Mouse (Mus musculus) urinary bladder, postnatal 25 days (tissue): ENCODE data around the gene Ly86.

Source experiments
- DNase-seq: peaks from one replicate; pipeline ENCODE4 v3.0.0; 2022; ENCODE audit warnings: low spot score

Ly86 gene

DNA sequence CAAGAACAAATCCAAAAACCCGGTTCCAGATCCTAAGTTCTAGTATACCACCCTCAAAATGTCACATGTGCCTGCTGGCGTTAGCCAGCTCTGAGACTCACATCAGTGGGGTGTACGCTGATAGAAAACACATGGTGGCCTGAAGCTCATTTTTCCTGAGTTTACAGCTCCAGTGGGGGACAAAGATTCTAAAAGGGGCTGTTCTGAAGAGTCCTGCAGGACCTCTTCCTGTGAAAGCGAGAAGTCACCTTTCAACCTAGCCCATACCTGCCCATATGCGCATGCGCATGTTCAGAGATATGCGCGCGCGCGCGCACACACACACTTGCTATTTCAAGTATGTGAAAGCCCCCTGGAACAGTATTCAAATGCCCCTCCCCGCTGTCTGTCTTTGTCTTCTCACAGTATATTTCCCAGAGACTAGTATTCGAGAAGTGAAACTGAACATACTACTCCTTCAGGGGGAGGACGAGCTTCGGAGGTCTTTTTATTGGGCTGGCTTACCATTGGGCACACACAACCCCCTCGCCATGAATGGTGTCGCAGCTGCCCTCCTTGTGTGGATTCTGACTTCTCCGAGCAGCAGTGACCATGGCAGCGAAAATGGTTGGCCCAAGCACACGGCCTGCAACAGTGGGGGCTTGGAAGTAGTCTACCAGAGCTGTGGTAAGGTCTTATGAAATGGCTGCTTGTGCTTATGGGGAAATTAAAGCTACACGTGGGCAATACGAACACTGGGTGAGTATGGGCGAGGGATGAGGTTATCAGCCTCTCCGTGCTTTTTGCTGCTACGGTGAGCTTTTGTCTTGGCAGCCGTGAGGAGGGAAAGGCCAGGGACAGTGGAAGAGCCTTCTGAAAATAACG lies at the start of gene Ly86:
Gene Ly86, plus strand, starts transcription at position 300 of the 864 bp plus-strand sequence.
- DNase-seq = no peak

DNA sequence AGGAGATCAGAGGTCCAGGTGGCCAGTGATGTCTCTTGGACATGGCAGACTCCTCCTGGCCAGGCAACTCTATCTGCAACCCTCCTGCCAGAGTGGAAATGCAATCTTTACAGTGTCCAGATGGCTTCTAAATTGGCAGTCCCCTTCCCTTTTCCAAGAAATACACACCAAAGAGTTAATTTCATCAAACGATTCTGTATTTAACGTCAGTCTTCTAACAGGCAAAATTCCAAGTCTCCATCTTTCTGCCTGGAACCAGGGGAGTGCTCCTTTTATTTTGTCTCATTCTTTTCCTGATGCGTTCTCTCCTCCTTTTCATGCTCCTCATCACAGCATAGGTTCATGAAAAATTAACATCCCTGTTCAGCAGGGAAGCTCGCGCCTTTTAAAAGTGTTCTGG lies 47.1 kb upstream of the Ly86 start:
- DNase-seq = no peak

DNA sequence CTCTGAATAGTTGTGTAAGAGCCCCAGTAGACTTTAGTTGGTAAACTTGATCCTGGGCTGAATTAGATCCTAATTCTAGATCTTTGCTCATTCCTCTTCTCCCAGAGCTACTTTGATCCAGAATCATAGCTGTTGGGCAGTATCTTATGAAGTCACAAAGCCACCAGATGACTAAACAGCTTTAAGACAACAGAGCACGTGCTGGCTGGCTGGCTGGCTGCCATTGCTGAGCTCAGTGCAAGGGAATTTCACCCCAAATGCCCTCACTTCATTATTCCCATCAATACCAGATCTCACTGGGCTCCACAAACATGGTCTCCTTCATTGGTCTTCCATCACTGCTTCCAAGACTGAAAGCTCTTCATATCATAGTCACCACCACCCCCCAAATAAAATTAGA lies 46.2 kb upstream of the Ly86 start:
- DNase-seq = no peak

DNA sequence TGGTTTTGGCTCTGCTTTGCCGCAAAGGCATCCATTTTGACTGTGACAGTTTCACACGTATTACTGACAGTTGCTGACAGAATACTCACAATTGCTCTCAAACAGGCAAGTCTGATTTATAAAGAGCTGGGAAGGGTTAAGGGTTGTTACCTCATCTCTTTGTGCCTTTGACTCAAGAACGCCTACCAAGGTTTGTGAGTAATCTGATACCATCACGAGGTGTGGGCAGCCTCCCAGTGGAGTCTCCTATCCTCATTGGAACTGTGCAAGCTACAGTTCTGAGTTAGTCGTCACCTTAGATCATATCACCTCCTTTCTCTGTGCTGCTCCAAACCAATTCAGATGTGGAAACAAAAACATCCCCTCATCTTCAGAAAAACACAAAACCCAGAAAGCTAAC lies 42.1 kb upstream of the Ly86 start:
- no peak for DNase-seq

DNA sequence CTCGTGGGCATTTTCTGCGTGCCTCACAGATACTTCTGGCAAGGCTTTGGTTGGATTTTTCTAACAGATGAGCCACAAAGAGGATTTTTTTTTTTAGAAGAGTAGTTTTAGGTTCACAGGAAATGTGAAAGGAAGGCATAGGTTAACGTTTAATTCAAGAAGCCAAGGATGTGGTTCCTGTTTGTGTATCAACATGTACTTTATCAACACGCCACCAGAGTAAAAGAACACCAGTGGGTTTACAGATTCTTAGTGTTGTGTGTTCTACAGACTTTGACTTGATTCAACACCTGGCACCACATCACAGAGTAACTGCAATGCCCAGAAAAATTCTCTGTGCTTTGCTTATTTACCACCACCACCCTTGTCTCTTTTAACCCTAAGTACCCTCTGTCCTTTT lies 37.0 kb upstream of the Ly86 start:
- no peak for DNase-seq

DNA sequence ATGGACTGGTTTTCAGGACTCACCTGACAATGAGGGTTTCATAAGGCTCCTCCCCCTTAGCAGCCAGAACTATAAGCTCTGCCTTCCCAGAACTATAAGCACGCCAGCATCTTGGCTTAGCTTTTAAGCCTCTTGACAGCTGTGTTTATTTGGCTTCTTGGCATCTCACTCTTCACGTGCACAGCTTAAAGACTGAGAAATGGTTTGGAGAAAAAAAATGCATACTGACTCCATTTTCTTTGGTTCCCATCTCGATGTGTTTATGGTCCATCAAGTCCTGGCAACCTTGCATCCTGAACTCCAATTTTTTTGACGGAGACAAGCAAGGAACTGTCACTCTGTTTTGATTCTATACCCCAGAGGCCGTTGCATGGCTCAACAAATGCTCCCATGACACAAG lies 35.7 kb upstream of the Ly86 start:
- DNase-seq = no peak

DNA sequence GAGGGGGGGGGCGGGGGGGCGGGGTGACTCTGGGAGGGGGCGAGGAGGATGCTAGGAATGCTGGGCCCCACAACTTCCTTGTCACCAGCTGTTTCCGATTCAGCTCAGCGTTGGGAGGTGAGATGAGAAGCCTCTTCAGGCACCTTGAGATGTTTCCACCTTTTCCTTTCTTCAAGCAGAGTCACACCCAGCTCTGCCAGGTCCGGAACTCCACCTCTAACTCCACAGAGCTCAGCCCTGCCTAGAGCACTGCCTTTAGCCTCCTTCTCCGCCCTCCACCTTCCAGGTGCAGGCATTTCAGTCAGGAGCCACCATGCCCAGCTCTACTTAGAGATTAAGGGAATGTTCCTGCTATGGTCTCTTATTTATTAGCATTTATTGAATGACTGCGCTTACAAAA lies 34.7 kb upstream of the Ly86 start:
- no peak for DNase-seq

DNA sequence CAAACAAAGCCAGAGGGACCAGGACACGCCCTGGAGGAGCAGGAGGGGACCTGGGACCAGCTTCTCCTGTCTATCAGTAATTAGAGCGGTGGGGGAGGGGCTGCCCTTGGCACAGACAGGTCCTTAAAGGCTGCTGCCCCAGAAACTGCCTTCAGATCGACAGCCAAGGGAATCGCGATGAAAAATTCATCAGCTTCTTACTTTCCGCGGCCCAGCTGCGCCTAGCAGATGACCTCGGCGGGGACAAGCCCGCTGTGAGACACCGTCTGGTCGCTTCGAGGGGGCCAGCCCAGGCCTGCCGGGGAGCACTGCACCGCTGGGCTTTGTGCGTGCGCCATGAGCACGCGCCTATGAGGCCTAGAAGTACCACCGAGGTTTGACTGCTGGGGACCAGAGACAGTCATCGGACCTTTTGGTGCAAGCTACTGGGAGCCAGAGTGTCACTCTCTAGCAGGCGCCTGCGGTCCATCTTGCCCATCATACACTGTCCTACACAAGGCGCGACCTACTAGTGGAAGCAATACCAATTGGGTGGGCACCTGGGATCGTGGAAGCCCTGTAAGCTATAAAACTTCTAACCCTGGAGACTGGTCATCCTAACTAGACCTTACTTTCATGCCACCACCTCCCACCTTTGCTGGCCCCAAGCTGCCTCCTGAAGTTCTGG lies 33.3 kb upstream of the Ly86 start:
- no peak for DNase-seq

DNA sequence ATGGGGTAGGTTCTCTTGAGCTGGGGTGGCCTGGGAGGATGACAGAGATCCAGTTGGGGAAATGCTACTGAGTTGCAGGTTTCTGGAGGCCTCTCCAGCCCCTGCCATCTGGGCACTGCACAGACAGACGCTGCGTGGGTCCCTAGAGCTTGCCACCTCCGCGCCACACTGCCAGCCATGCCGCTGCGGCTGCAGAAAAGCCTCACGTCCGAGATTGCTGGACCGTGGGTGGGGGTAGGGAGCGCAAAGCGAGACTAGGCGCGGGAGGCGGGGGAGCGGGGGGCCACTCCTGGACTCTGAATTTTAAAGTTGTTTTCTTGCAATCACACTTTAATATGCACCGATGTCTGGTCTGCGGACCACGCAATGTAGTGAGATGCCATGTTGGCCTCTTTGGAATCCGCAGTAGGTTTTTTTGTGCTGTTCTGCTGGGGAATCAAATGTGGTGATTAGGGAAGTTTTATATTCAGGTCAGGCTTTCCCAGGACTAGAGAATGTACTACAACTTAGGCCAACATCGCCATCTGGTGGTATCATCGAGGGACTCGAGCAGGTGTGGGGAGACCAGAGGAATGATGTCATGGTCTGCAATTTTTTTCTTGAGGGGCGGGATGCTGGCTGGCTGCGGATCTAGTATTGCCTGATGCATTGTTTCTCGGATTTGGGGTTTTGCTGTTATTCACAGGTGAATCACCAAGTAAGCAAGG lies 32.6 kb upstream of the Ly86 start:
- peak; percentile 84 for DNase-seq

DNA sequence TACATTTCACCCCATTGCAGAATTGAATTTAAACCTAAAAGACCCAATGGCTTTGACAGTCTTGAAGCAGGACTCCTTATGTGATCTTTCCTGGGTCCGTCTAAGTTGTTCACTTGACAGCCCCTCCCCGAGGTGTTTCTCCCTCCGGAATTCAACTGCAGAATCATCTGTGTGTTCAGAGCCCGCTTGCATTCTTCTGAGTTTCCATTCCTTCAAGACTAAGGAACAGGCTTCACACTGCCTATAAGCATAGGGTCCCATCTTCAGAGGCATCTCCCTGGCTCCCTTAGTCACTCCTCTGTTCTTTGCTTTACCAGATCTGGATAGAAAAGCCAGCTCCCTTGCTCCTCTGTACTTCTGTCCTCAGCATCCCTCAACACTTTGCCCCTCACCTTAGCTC lies 32.1 kb upstream of the Ly86 start:
- no peak for DNase-seq

DNA sequence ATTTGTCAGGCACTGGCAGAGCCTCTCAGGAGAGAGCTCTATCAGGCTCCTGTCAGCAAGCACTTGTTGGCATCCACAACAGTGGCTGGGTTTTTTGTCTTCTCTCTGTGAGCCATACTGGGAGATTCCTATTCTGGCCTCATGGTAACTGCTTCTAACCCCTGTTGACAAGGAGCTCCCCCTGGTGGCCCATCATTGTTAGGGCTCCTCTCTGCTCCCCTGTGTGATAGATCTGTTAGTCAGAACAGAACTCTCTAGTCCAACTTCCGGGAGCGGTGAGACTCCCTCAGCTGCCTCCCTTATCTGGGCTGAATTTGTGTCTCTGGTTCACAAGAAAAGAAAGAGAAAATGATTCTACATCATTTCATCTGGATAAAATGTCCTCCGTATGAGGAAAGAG lies 19.5 kb upstream of the Ly86 start:
- DNase-seq = peak; percentile 60

DNA sequence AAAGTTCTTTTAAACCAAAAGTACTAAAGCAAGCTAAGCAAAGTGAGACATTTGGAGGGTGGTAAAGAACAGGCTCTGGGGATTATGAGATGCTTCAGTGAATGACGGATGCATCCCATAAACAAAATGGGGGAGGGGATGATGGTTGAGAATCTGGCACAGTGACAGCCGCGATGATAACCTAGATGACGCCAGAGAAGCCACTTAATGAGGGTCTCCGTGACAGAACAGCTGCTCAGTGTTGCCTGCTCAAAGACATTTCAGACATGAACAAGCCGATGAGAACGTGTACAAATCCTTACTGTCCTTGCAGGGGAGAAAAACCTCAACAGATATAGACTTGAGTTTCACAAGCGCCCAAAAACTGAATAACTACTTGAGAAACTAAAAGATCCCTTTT lies 15.3 kb upstream of the Ly86 start:
- DNase-seq = no peak

DNA sequence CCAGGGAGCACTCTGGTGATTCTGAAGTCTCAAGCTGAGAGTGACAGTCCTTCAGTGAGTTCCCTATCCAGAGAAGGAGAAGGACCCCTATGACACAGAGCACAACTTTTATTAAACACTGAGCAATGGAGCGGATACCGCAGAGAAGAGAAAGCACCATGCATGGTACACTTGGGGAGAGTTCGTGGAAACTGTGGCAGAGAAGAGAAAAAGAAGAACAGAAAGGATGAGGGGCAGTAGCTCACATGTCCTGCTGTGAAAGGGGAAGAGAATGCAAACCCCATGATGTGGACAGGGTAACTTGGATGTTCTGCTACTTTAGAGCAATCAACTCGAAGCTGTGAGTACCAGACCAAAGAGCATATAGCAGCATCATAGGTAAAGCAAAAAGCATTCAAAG lies 14.0 kb upstream of the Ly86 start:
- no peak for DNase-seq

DNA sequence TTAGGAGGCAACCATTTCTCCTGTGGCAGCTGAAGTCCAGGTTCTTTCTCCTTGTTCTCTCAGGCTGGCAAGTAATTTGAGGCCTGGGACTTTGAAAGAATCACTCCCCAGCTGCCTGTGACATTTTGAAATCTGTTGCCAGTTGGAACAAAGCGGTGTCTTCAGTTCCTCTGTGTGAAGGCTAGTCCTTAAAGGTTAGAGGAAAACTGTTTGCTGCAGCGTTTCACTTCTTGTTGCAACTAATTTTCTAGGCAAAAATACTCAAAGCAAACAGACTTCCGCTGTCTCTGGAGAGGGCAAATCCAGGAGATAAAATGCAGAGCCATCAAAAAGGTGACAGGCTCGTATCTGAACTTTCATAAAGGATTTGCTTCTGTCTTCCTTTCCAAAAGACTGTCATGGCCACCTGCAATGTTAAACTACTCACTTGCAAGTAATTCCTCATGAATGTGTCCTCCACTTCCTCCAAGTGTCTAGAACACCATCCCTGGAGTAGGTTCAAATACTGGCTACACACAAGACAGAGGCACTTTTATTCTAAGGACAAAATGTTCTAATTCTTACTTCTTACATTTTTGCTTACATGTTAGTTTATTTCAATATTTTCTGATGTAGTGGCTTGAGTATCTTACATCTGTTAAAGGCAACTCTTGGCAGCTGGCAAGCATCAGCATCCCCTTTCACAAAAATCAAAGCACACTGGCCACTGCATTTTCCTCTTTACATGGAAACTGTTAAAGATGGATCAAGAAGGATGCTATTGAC lies 12.0 kb upstream of the Ly86 start:
- no peak for DNase-seq

DNA sequence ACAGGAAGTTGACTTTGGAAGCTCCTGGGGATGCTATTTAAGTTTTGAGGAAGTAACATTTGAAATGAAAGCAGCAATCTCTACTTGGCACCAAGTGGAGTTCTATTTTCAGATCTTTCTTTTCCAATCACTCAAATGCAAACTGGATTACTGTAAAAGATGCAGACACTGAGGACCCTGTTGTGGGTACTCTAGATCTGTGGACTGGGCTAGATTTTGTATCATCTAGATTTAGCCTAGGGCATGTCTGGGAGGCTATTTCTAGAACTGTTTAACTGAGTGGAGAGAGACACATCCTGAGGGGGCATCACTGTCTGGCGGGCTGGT lies 11.5 kb upstream of the Ly86 start:
- no peak for DNase-seq

DNA sequence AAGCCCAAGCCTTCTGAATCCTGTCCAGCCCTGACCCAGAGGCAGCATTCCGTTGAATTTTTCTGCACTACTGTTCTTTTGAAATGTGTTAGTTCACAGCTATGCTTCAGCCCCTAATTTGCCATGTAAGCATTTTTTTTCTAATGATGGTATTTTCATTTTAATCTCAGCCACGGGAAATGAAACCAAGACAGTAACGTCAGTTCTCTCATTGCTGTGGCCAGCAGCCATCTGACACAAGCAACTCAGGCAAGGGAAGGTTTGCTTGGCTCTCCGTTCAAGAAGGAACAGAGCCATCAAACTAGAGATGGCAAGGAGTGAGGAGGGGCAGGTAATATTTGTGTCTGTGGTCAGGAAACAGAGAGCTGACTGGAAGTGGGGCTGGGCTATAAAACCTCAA lies 7.7 kb upstream of the Ly86 start:
- DNase-seq = no peak

DNA sequence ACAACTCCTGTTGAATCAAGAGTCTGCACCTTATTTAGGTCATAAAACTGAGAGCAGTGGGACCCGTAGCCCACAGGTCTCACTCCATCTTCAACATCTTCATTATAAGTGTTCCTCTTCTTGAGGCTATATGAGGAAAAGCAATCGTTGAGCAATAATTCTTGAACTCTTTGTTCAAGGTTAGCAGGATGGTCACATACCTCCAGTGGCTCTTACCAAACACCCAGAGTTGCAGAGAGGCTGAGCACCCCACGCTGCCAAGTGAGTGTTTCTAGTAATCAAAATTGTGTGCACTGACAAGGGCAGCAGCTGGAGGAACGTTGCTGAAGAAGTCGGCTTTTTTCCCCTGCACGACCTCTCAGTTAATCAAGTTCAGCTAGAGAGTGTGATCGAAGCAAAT lies 7.1 kb upstream of the Ly86 start:
- no peak for DNase-seq

DNA sequence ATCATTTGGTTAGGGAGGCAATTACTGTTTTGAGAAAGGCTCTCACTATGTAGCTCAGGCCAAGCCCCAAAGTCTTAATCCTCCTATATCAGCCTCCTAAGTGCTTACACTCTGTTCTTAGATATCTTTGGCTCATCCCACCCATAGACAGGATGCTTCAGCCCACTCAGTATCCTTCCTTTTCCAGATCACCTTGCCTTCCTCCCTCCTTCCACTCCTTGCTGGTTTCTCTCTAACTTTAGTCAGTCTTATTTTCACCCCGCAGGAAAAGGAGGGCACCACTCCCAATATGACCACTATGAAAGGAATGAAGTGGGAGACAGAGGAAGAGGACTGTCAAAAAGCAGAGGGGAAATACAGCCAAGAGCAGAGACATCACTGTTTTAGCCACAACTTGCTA lies 2.2 kb upstream of the Ly86 start:
- no peak for DNase-seq

DNA sequence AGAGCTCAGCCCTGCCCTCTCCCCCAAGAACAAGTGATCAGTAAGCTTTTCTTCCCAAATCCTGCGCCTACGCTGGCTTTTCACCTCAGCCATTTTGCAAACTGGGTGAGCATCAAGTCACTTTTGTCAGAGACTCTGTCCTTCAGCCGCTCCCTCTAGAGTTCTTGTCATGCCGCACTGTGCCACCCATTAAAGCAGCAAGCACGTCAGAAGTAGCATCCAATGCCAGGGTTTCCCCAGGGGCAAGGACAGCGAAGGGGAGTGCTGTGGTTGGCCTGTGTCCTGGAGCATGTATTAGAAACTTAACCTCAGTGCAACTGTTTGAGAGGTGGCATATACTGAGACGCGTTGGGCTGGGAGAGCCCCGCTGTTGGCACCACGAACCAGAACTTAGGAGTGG lies 815 bp downstream of the Ly86 start:
- DNase-seq = no peak

DNA sequence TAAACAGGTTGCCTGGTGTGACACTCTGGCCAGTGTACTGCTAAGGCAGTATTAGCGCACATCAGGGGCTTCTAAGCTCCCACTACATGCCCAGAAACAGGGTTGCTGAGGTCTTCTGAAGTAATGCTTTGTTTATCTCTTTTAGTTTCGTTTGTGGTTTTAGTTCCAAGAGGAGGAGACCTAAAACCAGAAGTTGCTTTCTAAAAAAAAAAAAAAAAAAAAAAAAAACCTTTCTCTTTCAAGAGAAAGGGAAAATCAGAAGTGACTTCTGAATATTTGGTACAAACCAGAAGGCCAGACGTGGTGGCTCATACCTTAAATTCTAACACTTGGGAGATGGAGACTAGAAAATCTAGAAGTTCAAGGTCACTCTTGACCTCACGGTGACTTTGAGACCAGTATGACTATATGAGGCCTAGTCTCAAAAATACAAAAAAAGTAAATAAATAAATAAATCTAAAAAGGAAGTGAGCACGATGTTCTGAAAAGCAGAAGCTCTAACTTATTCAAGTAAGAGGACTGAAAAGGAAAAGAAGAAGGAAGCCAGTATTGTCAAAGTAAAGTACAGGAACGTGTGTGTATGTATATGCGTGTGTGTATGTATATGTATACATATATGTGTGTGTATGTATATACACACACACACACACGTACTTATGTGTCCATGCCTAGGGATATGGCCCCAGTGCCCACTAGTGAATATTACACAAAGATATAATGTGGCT lies 3.0 kb downstream of the Ly86 start:
- DNase-seq = no peak

DNA sequence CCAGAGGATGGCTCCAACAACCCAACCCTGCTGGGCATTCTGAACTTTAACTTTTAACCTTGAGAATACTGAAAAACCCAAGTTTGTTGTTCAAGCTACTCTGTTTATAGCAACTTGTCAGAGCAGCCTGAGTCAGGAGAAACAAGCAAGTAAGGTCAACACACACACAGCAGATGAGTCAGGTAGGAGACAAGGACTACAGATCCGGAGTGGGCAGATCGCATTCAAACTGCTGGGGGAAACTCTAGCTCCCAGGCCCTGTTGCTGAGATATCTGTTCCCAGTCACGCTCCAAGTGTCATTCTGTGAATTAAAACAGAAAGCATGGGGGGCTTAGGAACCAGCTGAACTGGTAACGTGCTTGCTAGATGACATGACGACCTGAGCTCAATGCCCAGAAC lies 4.0 kb downstream of the Ly86 start:
- DNase-seq = no peak

DNA sequence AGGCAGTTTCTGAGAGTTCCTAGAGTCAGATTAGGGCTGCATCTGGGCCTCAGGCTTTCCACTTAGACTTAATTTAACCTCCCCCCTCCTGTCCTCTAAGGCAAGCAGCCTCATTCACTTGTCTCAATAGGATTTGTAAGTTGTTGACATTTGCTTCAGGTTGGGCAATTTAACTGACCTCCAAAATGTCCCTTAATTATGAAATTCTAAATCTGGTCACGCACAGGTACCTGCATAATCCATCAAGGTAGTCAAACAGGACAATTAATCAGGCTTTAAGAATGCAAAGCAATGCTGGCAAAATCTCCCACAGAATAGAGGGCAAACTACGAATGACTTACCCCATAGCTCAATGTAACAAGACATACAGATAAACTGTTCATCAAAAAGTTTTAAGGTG lies 8.0 kb downstream of the Ly86 start:
- DNase-seq = no peak
